Mouse (Mus musculus): ENCODE data around the gene Adamtsl3.

Gene Adamtsl3

DNA sequence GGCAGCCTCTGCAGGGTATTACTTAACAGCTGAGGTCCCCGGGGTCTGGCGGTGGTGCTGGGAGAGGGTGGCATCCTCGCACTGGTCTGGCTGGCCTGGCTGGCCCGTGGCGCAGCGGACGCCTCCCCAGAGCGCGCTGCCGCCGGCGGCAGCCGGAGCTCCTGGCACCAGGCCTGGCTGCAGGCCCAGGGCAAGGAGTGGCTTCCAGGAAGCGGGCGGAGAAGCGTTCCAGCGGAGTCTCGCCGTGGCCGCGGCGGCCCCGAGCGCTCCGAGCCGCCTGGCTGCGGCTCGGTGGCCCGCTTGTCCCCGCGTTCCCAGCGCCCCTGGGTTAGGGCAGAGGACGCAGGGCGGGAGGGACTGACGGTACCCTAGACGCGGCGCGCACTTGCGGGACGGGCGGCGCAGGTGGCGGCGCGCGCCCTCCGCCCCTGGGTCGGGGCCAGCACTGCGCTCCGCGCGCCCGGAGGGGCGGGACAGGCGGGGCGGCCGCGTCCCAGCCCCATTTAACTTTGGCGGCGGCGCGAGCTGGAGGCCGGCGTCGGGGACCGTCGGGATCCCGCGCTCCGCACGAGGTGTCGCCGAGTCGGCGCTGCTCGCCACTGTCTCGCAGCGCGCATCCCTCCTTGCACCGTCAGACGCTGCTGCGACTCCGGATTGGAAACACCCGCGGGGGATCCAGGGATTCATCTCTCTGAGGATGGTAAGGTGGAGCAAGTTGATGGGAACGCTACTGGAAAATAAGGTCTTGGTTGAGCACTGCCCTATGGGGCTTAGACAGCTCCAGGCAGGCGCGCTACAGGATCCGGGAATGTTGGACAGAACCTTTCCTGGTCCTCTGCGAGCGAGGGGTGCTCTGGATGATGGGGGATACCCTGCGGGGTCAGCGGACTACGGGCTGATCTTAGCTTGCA lies at the start of gene Adamtsl3:
TSS of gene Adamtsl3 (plus strand) at position 484 of the 911 bp plus-strand sequence.
- DNase-seq = peak; percentile 8

DNA sequence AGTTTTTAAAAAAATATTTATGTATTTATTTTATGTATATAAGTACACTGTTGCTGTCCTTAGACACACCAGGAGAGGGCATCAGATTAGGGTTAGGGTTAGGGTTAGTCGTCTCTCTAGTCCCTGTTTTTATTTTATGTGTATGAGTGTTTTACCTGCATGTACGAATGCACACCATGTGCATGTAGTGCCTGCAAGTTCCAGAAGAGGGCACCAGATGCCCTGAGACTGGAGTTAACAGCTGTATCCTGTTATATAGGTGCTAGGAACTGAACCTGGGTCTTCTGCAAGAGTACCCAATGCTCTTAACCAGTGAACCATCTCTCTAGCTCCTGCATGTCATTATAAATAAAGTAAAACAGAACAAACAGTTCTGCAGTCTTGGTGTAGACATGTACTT lies 48.3 kb upstream of the Adamtsl3 start:
- no peak for DNase-seq

DNA sequence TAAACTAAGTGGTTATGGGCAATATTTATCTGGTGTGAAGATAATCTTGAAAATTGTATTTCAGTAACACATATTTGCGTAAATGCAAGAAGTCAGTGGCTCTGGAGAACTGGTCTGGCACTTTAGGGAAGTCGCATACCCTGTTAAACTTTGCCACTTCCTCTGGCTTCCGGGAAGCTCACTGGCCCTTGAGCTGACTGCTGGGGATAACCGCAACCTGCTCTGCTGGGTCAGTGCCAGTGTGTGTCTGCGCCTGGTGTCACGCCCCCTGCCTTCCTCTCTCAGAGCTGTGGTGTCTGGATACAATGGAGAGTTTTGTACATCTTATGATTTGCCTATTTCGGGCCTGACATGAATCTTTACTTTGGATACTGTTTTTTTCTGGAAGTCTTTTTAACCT lies 42.1 kb upstream of the Adamtsl3 start:
- DNase-seq = no peak

DNA sequence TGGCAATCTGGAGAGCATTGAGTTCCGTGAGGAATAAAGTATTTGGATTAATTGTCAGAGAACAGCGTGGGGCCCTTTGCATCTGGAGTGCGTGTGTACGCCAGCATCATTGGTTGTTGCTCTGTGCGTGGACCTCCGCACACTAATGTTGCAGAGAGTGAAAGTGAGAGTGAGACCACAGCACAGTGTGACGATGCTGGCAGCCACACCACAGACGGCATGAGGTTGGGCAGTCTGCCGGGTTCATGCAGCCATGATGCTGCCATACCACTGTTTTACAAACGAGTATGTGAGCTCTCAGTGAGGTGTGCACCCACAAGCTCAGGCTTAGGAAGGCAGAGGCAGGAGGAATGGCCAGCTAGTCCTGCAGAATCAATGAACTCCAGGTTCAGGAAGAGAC lies 41.4 kb upstream of the Adamtsl3 start:
- no peak for DNase-seq

DNA sequence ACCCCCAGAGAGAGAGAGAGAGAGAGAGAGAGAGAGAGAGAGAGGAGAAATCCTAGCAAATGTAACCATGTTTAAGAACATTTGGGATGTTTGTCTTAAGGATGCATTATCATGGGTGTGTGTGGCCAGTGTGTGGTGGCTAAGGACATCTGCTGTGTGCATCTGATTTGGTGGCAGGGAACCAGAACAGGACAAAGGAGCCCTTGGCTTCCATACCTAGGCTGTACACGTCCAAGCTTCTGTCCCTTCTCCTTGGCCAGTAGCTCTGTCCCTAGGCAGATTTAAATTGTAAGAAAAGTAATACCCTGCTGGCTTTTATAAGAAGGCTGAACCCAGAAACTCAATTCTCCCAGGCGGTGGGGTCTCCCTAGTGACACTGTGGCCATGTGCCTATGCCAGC lies 40.9 kb upstream of the Adamtsl3 start:
- DNase-seq = no peak

DNA sequence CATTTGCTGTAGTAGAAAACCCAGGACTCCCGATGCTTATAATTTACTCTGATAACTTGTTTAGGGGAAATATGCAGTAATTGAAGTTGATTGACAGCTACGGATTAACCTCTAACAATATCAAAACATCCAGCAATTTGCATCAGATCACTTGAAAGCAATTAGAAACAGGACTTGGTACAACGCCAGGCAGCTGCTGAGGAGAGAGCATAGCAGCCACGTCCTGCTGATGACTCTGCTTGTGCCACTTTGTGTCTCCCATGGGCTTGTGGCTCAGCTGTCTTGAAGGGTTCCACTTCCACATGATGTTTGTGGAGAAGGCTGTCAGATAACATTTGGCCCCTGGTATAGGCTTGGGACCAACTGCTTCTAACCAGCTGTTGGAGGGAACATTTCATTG lies 27.1 kb upstream of the Adamtsl3 start:
- DNase-seq = no peak

DNA sequence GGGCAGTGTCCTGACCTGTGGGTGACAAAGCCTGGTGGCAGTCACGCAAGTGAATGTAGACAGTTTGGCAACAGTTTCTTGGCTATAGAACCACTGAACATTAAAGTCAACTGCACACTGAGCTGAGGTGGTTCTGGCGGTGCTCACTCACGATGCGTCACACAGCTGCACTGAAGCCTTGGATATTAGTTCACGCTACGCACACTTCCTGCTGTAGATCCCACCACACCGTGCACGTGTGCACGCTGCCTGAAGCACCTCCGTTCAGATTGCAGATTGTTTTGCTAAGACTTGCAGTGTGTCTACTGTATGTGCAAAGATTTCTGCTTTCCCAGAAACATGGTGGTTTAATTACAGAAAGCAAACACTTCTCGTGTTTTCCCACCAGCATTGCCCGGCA lies 17.0 kb upstream of the Adamtsl3 start:
- DNase-seq = no peak

DNA sequence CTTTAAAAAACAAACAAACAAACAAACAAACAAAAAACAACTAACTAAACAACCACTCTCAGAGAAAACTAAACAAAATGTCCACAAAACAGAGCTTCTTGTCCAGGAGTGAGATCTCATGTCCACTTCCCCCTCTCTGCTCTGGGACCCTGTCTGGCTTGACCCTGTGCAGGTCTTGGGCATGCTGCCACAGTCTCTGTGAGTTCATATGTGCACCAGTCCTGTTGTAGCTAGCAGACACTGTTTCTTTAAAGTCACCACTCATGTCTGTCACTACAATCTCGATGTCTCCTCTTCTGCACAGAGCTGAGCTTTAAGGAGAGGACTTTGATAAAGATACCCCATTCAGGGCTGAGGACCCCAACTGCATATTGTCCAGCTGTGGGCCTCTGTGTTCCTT lies 8.9 kb upstream of the Adamtsl3 start:
- no peak for DNase-seq

DNA sequence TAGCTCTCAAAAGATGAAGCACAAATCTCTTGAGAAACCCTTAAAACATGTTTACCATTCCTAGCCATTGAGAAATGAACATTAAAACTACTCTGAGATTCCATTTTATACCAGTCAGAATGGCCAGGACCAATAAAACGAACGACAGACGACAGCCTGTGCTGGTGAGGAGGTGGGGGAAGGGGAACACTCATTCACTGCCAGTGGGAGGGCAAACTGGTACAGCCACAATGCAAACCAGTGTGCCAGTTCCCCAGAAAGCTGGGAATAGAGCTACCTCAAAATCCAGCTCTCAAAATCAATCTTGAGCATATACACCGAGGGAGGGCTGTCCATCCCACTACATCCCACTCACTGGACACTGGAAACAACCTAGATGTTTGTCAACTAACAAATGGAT lies 8.3 kb upstream of the Adamtsl3 start:
- DNase-seq = no peak

DNA sequence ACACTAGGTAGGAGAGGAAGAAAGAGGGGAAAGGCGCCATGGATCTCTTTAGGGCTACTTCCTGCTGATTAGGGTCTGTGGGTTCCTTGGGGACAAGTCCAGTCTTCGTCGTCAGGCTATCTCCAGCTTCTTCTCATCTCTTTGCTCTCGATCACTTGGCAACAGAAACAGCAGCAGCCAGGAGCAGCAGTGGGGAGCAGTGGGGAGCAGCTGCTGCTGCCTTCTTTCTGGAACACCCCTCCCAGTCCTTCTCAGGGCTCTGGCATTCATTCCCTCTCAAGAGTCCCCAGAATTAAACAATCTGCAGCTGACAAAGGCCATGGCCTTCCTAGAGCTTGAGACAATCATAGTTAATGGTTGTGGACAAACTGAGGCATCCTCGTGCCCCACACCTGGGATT lies 7.6 kb upstream of the Adamtsl3 start:
- no peak for DNase-seq

DNA sequence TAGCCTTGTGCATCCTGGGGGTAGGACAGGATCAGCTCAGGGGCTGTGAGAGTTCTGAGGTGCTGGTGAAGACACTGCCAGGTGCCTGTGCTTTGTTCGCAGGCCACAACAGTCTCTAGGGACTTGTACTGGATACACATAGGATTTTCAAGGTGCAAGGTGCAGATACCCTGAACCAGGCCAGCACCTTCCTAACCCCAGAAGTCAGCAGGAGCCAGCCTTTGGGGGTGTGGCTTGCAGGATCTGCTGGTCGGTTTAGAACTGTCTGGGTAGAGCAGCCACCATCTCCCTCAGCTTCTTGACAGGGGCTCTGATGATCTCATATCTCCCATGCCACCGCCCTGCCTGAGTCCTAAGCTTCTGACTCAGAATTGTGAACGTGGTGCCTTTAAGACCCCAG lies 5.7 kb upstream of the Adamtsl3 start:
- DNase-seq = no peak

DNA sequence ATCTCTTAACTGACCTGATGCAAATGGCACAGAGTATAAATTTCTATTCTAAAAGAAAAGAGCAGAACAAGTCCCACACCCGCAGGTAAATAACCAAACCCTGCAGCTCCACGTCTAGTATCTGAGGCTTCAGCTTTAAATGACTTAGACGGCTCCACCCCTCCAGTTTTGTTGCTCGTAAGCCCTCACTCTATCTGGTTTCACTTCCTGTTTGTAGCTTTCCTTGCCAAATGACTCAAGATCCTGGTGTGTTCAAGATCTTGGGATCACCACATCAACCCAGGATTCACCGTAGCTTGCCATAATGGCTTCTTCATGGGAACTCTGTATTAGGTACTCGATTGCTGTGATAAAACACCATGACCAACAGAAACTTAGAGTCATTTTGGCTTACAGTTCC lies 4.6 kb upstream of the Adamtsl3 start:
- DNase-seq = no peak

DNA sequence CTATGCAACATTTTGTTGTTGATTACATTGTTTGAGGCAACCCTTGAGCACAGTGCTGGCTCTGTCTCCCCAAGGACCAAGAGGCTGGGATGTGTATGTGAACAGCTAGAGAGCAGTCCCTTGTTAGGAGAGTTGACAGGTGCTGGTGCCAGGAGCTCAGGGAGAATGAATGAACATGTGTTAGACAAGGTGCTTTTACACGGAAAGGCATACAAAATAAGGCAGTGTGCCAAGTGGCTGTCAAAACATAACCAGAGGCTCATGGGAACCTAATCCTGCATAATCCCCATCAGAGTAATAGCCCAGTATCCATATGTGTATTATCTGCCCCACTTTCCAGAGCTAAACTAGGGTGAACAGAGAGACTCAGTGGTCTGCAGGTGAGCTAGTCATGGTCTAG lies 1.5 kb upstream of the Adamtsl3 start:
- DNase-seq = no peak

DNA sequence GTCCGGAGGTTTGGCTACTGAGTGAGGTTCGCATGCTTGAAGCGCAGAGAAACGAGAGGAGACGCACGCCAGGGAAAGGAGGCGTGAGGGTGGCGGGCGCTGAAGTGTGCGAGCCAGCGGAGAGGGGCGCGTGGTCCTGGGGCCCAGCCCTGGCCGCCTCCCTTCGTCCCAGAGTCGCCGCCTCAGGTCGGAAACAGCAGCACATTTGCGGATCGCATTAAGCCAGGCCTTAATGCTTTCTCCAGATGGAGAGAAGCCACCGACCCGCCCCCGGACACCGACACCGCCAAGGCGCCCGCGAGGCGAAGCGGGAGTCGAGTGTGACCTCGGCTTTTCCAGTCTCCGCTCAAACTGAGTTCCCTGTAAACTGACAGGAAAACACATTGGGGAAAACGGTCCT lies 638 bp downstream of the Adamtsl3 start:
- DNase-seq = no peak

DNA sequence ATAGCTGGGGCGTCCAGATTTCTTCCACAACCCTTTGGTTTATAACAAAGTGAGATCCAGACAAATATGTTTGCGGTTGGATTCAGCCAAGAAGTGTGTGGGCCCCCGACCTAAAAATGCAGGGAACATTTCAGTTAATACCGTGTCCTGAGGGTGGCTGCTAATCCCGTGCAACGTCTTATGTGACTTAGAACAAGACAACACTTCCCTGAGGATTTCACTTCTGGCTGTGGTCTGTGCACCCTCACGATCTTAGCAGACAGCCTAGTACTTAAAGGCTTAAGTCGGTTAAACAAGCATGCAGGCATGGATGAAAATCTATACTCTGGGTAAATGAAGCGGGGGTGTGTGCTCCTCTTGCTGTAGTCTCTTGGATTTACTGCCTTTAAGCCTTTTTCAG lies 2.6 kb downstream of the Adamtsl3 start:
- DNase-seq = no peak

DNA sequence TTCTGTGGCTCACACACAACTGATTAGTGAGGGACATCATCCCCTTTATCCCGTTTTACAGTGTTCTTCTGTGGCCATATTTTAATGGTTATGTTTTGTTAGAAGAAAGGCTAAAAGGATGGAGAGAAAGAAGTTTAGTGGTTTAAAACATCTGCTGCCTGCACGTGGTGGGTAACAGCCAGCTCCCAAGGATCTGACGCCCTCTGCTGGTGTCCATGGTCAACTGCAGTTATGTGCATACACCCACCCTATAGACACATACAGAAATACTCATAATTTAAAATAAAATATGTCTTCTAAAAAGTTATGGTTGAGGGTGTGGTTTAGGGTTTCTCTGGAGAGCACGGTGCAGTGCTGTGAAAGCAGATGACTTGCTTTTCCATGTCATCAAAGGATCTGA lies 3.0 kb downstream of the Adamtsl3 start:
- no peak for DNase-seq

DNA sequence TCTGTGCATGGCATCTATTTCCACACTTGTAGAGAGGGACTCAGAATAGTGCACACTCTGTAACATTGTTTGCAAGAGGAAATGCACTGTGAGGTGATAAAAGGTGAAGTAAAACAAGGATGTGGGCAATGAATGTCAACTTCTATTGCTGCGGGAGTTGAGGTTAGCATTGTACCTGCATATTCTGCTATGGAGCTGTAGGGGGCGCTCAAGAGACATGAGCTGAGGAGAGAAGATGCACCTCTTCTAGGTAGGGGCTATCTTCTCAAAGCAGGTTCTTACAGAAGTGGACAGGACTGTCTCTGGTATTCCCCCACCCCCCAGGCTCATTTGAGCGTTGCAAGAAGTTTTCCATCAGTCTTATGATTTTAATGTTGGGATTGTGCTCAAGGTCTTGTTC lies 3.7 kb downstream of the Adamtsl3 start:
- DNase-seq = no peak

DNA sequence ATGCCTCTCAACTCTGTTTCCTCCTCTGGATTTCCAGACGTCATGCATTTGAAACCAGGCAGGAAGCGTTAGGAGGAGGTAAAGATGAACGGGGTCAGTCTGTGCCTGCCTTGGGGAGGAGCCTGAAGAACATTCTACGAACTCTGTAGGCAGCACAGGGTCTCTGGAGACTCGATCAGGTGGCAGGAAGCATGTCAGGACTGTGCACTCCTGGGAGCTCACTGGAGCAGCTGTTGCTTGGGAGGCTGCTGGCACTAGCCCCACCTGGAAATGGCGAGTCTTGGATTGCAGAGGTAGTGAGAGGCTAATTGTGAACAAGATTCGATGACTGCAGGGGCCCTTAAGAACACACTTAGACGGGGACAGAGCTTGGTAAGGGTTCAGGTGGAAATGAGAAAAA lies 6.0 kb downstream of the Adamtsl3 start:
- no peak for DNase-seq

DNA sequence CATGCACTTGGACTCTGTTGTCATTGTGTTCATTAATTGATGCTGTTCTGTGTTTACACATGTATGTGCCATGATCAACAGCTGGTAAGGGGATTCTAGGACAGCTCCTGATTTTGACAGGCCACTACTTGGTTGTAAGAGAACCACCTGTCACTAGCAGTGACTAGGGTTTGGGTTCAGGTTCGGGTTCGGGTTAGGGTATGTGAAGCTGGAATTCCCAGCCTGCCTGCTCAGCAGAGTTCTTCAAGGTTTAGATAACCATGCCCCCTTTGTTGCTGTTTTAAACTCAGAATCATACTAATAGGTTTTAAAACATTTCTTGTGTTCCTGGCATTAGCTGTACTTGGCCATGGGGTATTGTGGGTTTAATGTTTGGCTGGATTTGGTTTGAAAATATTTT lies 11.2 kb downstream of the Adamtsl3 start:
- no peak for DNase-seq

DNA sequence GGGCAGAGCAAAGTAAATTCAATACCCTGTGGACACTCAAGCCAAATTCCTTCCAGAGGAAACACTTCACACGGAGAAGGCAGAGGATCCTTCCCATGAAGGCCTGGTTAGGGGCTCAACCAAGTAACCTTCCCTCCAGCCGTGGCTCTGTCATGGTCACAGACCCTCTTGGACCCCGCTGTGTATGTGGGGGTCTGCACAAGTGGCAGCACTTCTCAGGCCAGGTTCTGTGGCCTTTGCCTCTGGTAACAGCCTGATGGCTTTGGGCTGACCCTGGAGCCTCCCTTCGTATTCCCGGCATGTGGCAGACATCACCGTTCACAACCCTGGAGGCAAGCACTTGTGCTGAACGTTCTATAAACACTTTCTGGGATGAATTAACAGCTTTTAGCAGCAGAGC lies 14.3 kb downstream of the Adamtsl3 start:
- no peak for DNase-seq

DNA sequence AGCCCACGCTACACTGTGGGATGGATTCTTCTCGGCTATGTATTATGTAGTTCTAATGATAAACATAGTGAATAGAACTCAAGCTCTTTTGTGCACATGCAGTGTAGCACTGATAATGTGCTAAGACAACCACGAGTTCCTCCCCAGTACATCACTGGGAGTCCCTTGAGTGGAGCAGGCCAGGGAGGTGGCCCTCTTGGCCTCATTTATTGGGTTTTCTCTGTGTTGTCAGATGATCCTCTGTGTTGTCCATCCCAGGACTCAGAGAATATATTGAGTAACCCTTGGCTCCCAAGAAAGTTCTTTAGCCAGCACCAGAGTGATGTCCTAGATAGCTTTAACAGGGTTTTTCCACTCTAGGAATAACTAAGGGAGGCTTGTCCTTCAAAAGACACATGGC lies 14.9 kb downstream of the Adamtsl3 start:
- DNase-seq = no peak

DNA sequence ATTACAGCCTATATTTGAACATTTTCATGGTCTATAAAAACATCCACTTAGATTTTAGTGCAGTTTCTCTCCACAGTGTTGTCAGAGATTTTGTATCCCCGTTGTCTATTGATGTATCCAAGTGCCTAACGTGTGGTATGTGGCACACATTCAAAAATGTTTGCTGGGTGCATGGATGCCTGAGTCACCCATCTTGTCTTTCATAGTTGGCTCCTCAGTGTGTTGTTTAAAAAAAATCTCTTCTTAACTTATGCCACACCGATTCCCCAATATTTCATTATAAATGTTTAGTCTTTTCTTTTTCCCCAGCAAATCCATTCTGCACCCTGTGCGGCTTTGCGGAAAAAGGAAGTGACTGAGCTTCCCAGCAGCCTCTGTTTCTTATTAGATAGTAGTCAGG lies 23.7 kb downstream of the Adamtsl3 start:
- no peak for DNase-seq

DNA sequence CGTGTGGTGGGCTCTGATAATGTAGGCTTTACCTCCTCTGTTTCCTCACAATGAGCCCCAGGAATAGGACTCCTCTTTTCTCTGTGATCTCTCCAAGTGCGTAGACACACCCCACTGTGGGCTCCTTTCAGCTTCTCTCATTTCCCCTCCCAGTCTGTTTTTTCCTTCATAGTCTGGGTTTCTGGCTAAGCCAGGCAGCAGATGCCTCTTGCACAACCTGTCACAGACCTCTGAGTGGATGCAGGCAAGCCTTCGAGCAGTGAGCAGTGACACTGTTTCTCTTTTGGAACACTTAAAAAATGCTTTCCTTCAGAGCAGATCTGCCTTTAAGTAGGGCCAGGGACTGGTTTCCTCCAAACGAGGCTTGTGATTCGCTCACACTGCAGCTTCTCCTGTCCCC lies 24.2 kb downstream of the Adamtsl3 start:
- DNase-seq = no peak

DNA sequence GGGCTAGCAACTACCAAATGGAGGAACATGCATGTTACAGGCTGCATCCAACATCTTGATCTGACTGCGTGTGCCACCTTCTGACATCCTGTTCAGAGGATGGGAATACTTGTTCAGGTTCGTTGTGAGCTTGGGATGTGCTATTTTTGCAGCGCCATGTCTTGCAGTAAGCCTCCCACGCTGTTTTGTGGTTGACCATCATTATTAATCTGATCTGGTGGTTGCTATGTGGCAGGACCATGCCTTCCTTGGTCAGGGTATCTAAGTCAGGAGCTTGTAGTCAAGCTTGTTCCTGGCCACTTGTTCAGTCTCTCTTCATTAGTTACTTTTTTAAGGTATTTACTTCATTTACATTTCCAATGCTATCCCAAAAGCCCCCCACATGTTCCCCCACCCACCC lies 24.7 kb downstream of the Adamtsl3 start:
- DNase-seq = no peak

DNA sequence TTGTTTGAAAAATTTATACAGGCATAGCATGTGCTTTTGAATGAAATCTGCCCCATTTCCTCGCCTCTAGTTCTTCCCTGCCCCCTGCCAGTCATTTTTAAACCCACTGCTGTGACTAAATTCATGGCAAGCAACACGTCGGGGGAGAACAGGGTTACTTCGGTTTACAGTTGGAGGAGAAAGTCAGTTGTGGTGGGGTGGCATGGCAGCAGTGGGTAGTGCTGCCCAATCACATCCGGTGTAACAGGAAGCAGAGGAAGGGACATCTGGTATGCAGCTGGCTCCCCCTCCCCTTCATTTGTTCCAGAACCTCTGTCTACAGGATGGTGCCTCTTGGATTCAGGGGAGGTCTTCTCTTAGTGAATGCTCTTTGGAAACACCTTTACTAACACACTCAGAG lies 25.6 kb downstream of the Adamtsl3 start:
- DNase-seq = no peak
